Mouse (Mus musculus) midbrain, embryonic 11.5 days (tissue): ENCODE measurements around the gene Zcchc2. TPM values are rescaled to one million over a fixed set of nuclear protein-coding genes. Genes with fewer than 3 reads are reported as not detected.

Source experiments
- ATAC-seq: fragments of 200-750 bp; cut with Nextera tagmentation; 2 replicates; pipeline ENCODE4 v1.8.0; 2017; ENCODE audit warnings: moderate TSS enrichment, moderate library complexity; ENCODE audit not compliant: low FRiP score
- DNase-seq: peaks from one replicate; pipeline ENCODE4 v3.0.0; 2015; ENCODE audit warnings: low spot score; ENCODE audit errors: missing footprints
- H3K27ac ChIP-seq: fragments of 300-500 bp; sonication (generic); 2 replicates; pipeline ENCODE4 v1.5.1; 2014; ENCODE audit warnings: low read depth, low read length
- H3K27me3 ChIP-seq: fragments of 300-500 bp; sonication (generic); 2 replicates; pipeline ENCODE4 v1.6.1; 2014; ENCODE audit warnings: mild to moderate bottlenecking, low read length, moderate library complexity, mixed read lengths; ENCODE audit not compliant: control insufficient read depth, insufficient read depth
- H3K36me3 ChIP-seq: fragments of 300-500 bp; sonication (generic); 2 replicates; pipeline ENCODE4 v1.6.1; 2014; ENCODE audit warnings: mild to moderate bottlenecking, low read length, moderate library complexity, mixed read lengths; ENCODE audit not compliant: control insufficient read depth, insufficient read depth
- H3K4me1 ChIP-seq: fragments of 300-500 bp; sonication (generic); 2 replicates; pipeline ENCODE4 v1.6.1; 2014; ENCODE audit warnings: low read length; ENCODE audit not compliant: control insufficient read depth, insufficient read depth
- H3K4me2 ChIP-seq: fragments of 300-500 bp; sonication (generic); 2 replicates; pipeline ENCODE4 v1.6.1; 2014; ENCODE audit warnings: mild to moderate bottlenecking, moderate library complexity
- H3K4me3 ChIP-seq: fragments of 300-500 bp; sonication (generic); 2 replicates; pipeline ENCODE4 v1.5.1; 2014; ENCODE audit warnings: low read depth, low read length
- H3K9ac ChIP-seq: fragments of 300-500 bp; sonication (generic); 2 replicates; pipeline ENCODE4 v1.6.1; 2014; ENCODE audit warnings: low read length
- H3K9me3 ChIP-seq: fragments of 300-500 bp; sonication (generic); 2 replicates; pipeline ENCODE4 v1.6.1; 2016; ENCODE audit warnings: low read length; ENCODE audit not compliant: control insufficient read depth
- WGBS: fragments of 180-500 bp; shearing (Covaris S2); extraction: QIAGEN DNeasy Blood & Tissue Kit; methylation state at CpG from one replicate; pipeline ENCODE4 v1.1.7; 2014; 5-methylcytosine and 5-hydroxymethylcytosine counted together
- polyA plus RNA-seq: library from polyadenylated mRNA; unstranded; fragments of >200 nt; fragmentation: Nextera tagmentation; extraction: Ambion mirVana; gene quantifications from 2 replicates; pipeline ENCODE4 v1.2.1, GENCODE M21; 2014

Gene Zcchc2
- polyA plus RNA-seq, 1 experiment from 2014 or later = 1.7 TPM

DNA sequence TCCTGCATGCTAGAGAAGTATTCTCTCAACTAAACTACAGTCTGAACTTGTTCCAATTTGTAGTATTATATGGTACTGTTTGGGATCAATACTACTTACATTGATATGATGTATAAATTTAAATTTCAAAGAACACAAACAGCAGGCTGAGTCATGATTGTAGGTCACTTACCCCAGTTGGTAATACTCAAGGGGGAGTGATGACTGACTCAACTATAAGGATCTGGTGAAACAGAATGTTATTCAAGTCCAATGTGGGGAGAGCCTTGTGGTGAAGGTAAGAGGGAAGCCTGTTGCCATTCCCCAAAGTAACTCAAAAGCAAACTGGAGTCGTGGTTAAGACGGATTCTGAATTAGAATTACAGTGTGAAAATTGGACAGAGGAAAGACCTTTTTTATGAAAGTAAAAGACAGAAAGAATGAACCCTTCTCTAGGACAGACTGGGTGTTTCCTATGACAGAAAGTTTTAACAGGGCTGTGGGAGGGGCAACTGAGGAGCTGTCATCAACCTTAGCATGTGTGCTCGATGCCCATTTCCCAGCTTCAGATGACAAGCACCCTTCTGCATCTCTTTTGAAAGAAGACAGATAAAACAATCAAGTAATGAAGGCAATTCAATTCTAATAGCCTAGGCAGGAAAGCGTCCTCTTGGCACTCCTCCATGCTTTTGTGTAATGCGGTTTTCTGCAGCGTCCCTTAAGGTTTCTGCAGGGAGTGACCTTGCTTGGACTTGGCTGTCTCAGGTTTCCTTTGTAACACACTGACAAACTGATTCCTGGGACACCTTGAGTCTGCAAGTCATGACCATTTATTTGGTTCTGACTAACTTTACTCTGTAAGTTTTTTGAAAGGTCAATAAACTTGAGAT lies 7.5 kb upstream of the Zcchc2 start:
- Histone ChIP-seq H3K27ac (no peak overlapping the region), H3K9me3 (no peaks in the 10 kb centered on the region), H3K9ac (no peak overlapping the region), H3K27me3 (no peaks in the 10 kb centered on the region), H3K4me1 (no peaks in the 10 kb centered on the region), H3K4me3 (no peak overlapping the region), H3K4me2 (no peak overlapping the region), H3K36me3 (no peaks in the 10 kb centered on the region)
- 90% methylated on average over 6 of the region's 6 CpGs for WGBS
- DNase-seq = peak; percentile 82
- ATAC-seq = no peak

DNA sequence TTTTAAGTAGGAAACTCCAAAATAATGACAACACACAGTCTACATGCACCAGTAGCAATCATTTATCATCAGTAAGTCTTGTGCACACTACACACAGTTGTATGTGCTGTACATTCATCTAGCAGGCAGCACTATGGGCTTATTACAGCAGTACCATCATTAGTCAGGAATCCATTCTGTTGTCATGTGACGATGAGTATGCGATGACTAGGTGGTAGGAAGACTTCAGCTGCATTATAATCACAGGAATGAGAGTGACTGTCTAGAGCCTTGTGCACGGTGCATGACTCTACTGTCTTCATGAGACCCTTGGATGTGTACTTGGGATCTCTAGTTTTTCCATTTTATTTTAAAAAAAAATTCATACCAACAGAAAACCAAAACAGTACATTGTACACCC lies 6.0 kb upstream of the Zcchc2 start:
- H3K27ac ChIP-seq = no peak overlapping the region
- H3K36me3 ChIP-seq = no peaks in the 10 kb centered on the region
- DNase-seq (peak; percentile 68), ATAC-seq (no peak)
- no peaks in the 10 kb centered on the region for H3K27me3 ChIP-seq
- H3K9me3 ChIP-seq = no peaks in the 10 kb centered on the region
- WGBS = 93% methylated on average over 3 of the region's 3 CpGs
- H3K4me3 ChIP-seq = no peak overlapping the region
- H3K4me2 ChIP-seq = no peak overlapping the region
- no peak overlapping the region for H3K9ac ChIP-seq
- H3K4me1 ChIP-seq = no peaks in the 10 kb centered on the region

DNA sequence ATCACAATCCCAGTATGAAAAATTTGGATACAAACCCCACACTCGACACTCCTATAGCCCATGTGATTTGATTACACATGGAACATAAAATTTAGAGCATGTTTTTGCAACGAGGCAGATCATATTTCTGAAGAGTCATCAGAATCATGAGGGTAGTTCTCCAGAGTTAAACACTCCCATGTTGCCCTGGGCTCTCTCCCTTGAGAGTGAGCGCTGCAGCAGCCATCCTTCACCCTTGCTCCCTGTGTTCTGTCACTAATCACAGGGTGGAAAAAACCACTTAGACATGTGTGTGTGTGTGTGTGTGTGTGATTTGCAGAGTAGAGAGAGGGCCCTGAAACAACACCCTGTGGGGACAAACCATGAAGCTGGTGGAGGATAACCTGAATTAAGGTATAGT lies 2.0 kb upstream of the Zcchc2 start:
- no peaks in the 10 kb centered on the region for H3K9me3 ChIP-seq
- peaks cover 12% of the 10 kb centered on the region for H3K4me1 ChIP-seq
- ATAC-seq (no peak), DNase-seq (no peak)
- no peak overlapping the region for H3K9ac ChIP-seq
- no peak overlapping the region for H3K27ac ChIP-seq
- no peaks in the 10 kb centered on the region for H3K27me3 ChIP-seq
- 82% methylated on average over 3 of the region's 3 CpGs for WGBS
- H3K4me3 ChIP-seq = no peak overlapping the region
- no peaks in the 10 kb centered on the region for H3K36me3 ChIP-seq
- H3K4me2 ChIP-seq = no peak overlapping the region

DNA sequence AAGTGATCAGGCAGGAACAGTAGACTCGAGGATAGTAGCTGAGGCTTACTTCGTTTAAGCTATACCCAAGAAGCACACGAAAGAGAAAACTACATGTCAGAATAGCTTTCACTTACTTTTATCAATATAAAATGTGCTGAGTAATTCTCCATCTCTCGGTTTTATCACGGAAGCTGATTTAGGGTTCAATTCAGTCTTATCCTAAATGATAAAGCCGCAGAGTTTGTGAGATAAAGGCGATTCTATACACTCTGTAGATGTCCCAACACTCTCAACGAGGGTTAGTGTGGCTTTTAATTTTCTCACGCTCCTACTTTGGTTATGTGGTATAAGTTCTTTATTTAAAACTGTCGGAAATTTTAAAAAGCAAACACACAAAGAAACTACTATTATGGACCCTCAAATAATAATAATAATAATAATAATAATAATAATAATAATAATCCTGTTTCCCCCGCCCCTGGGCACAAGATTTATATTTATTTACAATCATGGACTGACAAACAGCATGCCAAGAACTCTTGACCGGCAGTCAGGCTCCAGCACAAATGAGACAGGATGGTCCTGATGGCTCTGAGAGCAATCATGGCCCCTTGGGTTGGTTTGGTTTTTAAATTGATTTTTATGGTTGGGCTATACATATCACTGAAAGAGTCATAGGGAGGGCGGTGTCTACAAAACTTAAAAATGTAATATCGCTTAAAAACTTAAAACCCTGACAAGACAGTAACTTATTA lies 1.1 kb upstream of the Zcchc2 start:
- DNase-seq (peak; percentile 69), ATAC-seq (no peak)
- Histone ChIP-seq H3K9ac (peak overlapping the region; percentile 76; the same call in 1 of the 2 replicates), H3K4me2 (peak overlapping the region; percentile 90), H3K27me3 (no peaks in the 10 kb centered on the region), H3K9me3 (no peaks in the 10 kb centered on the region), H3K27ac (no peak overlapping the region), H3K4me3 (peak overlapping the region; percentile 75), H3K36me3 (no peaks in the 10 kb centered on the region), H3K4me1 (peaks cover 15% of the 10 kb centered on the region)
- WGBS = 76% methylated on average over 14 of the region's 14 CpGs

DNA sequence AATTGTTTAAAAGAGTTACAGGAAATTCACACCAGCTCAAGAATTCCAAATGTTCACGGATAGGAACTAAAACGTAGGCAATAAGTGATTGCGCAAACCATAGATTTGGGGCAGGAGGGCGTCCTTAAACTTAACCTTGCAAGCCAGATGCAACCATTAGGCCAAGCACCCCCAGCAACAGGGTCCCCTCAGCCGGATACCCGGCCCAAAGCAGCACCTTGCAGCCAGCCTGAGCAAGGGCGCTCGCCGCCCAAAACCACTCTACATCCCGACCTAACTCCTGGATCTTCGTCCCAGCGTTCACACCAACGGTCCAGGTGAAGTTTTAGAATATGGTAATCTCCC lies 594 bp upstream of the Zcchc2 start:
- Histone ChIP-seq H3K27ac (no peak overlapping the region), H3K9ac (peak overlapping the region; percentile 76), H3K27me3 (no peaks in the 10 kb centered on the region), H3K36me3 (no peaks in the 10 kb centered on the region), H3K4me2 (peak overlapping the region; percentile 90), H3K9me3 (no peaks in the 10 kb centered on the region), H3K4me1 (peaks cover 18% of the 10 kb centered on the region), H3K4me3 (peak overlapping the region; percentile 75)
- 3% methylated on average over 13 of the region's 13 CpGs for WGBS
- DNase-seq (no peak), ATAC-seq (peak; percentile 22)

DNA sequence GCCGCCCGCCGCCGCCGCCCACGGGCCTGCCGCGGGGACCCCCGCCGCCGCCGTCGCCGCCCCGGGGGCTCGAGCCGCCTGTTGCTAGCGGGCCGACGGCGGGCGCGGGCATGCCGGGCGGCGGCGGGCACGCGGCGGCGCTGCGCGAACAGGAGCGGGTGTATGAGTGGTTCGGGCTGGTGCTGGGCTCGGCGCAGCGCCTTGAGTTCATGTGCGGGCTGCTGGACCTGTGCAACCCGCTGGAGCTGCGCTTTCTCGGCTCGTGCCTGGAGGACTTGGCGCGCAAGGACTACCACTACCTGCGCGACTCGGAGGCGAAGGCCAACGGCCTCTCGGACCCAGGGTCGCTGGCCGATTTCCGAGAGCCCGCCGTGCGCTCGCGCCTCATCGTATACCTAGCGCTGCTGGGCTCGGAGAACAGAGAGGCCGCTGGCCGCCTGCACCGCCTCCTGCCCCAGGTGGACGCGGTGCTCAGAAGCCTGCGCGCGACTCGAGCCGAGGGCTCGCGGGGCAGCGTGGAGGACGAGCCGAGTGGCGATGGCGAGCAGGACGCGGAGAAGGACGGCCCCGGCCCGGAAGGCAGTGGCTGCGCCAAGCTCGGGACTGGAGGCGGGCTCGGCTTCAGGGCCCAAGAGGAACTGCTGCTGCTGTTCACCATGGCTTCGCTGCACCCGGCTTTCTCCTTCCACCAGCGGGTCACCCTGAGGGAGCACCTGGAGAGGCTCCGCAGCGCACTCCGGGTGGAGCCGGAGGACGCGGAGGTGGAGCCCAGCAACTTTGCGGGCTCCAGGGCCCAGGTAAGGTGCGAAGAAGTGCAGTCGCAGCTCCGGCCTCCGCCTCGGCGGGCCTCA lies 930 bp downstream of the Zcchc2 start:
- peak; percentile 96 for DNase-seq
- H3K4me3 ChIP-seq = peak overlapping the region; percentile 75
- H3K4me1 ChIP-seq = peaks cover 18% of the 10 kb centered on the region
- 1% methylated on average over 95 of the region's 104 CpGs for WGBS
- ATAC-seq = peak; percentile 9
- H3K9ac ChIP-seq = peak overlapping the region; percentile 77
- H3K4me2 ChIP-seq = peak overlapping the region; percentile 90
- no peaks in the 10 kb centered on the region for H3K9me3 ChIP-seq
- H3K27ac ChIP-seq = peak overlapping the region; percentile 86
- no peaks in the 10 kb centered on the region for H3K27me3 ChIP-seq
- H3K36me3 ChIP-seq = no peaks in the 10 kb centered on the region

DNA sequence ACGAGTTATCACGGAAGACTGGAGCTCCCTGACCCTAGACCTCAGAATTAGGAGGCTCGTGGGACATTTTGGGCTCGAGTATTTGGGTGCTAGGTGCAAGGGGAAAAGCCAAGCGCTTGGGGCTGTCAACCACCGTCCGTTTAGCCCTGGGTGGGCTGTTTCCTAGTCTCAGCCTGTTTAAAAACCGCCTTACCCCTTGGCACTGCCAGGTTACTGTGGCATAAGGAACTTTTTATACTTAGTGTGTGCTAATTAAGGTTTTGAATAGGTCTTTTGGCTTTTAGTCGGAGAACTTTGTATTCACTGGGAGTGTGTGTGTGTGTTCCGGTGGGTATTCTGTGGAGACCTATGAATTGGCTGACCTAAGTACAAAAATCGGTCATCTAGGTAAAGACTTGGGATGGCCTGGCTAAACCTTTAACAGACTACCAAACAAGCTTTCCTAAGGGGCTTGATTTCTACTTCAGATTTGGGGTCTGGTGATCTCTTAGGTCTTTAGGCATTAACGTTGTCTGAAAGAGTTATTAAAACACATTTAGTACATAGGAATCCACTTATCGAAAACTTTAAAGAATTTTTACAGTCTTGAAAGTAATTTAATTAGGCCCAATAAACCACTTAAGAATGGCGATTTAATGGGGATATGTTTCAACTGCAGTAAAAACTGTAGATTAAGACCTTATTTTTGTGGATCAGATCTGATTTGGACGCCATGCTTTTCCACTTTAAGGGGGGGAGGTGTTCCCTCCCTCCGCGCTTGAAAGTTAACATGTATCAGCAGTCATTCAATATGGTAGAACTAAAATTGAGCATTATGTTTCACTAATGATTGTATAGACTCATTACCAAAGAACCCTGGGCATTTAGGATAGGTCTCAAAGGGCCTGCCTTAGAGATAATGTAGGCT lies 2.0 kb downstream of the Zcchc2 start:
- Histone ChIP-seq H3K9me3 (no peaks in the 10 kb centered on the region), H3K4me3 (peak overlapping the region; percentile 75), H3K9ac (peak overlapping the region; percentile 77), H3K27me3 (no peaks in the 10 kb centered on the region), H3K4me2 (peak overlapping the region; percentile 90), H3K27ac (no peak overlapping the region), H3K36me3 (no peaks in the 10 kb centered on the region), H3K4me1 (peaks cover 18% of the 10 kb centered on the region)
- no peak for ATAC-seq
- 35% methylated on average over 17 of the region's 17 CpGs for WGBS
- peak; percentile 91 for DNase-seq

DNA sequence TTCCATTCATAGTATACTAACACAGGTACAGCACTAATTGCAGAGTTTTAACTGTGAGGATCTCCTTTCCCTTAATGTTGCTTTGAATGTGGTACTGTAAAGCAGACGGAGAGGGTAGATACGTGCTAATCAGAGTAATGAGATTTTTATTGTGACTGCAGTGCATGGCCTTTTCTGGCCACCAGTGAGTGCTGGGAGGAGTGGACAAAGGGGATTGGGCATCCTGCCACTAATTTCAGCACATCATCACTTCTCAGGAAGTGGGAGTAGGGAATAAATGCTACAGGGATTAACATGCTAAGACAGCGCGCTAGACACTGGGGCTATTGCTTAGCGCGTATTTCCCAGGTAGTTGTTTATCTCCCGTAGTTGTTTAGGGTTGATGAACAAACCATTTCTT lies 3.0 kb downstream of the Zcchc2 start:
- Histone ChIP-seq H3K9me3 (no peaks in the 10 kb centered on the region), H3K9ac (peak overlapping the region; percentile 74), H3K4me1 (peaks cover 18% of the 10 kb centered on the region), H3K27me3 (no peaks in the 10 kb centered on the region), H3K27ac (no peak overlapping the region), H3K36me3 (no peaks in the 10 kb centered on the region), H3K4me3 (peak overlapping the region; percentile 64), H3K4me2 (peak overlapping the region; percentile 90)
- WGBS = 12% methylated on average over 7 of the region's 7 CpGs
- DNase-seq = peak; percentile 88
- ATAC-seq = no peak
